Mouse (Mus musculus) CH12.LX (cell line): ENCODE data around the gene Gtf3c1. TPM values are rescaled to one million over a fixed set of nuclear protein-coding genes. Genes with fewer than 3 reads are reported as not detected.

ENCODE experiments used
- DNase-seq: peaks from one replicate; pipeline ENCODE4 v3.0.0-alpha.2; 2013; ENCODE audit errors: extremely low read depth
- H3K27ac ChIP-seq: 2 replicates; pipeline ENCODE4 v1.5.1; 2012; ENCODE audit warnings: low read depth, mild to moderate bottlenecking, control low read depth, moderate library complexity; ENCODE audit not compliant: insufficient read depth
- H3K27me3 ChIP-seq: replicated peaks from 2 replicates; pipeline ENCODE3; 2012; ENCODE audit warnings: inconsistent platforms
- H3K36me3 ChIP-seq, 2 experiments: replicated peaks in 1 of 2; 2 replicates each; pipeline versions ENCODE3 to v1.6.1; 2012; ENCODE audit warnings: inconsistent platforms in 1 of 2, low read length in 1 of 2, mild to moderate bottlenecking in 1 of 2, mixed read lengths in 1 of 2, moderate library complexity in 1 of 2; ENCODE audit not compliant: control insufficient read depth in 1 of 2, insufficient read depth in 1 of 2
- H3K4me1 ChIP-seq, 2 experiments: 2 replicates each; pipeline ENCODE4 v1.6.1; 2012; ENCODE audit warnings: inconsistent platforms in 1 of 2, moderate library complexity in 1 of 2; ENCODE audit not compliant: insufficient read depth in 2 of 2, control insufficient read depth in 1 of 2
- H3K4me2 ChIP-seq: 2 replicates; pipeline ENCODE4 v1.6.1; 2012; ENCODE audit warnings: low read depth, mild to moderate bottlenecking, control low read depth; ENCODE audit not compliant: poor library complexity, insufficient read depth, severe bottlenecking
- H3K4me3 ChIP-seq, 3 experiments: fragments of 150-350 bp in 1 of 3; sonication (generic) in 1 of 3; replicated peaks in 1 of 3; 2 replicates each; pipeline versions ENCODE3 to v1.5.1; 2011 to 2012; ENCODE audit warnings: low read depth in 2 of 3, low read length in 2 of 3, mild to moderate bottlenecking in 2 of 3, moderate library complexity in 2 of 3, control low read depth in 1 of 3, improper control_type of control experiment in 1 of 3, inconsistent platforms in 1 of 3, mixed read lengths in 1 of 3; ENCODE audit not compliant: poor library complexity in 1 of 3
- H3K79me2 ChIP-seq: replicated peaks from 2 replicates; pipeline ENCODE4 v1.6.1; 2012; ENCODE audit warnings: mild to moderate bottlenecking, moderate library complexity; ENCODE audit not compliant: control insufficient read depth, poor library complexity, insufficient read depth, severe bottlenecking; ENCODE audit errors: extremely low read depth
- H3K9ac ChIP-seq: 2 replicates; pipeline ENCODE4 v1.6.1; 2012; ENCODE audit warnings: low read depth, mild to moderate bottlenecking, control low read depth, moderate library complexity; ENCODE audit not compliant: insufficient read depth
- H3K9me3 ChIP-seq: replicated peaks from 2 replicates; pipeline ENCODE3; 2012; ENCODE audit warnings: low read length, inconsistent platforms, mixed read lengths
- BHLHE40 ChIP-seq: IDR thresholded peaks from 2 replicates; pipeline ENCODE4 v1.6.1; 2011; ENCODE audit warnings: mild to moderate bottlenecking, low read depth, low read length, improper control_type of control experiment
- E2F4 ChIP-seq: IDR thresholded peaks from 2 replicates; pipeline ENCODE4 v1.6.1; 2011; ENCODE audit warnings: low read depth, low read length, improper control_type of control experiment; ENCODE audit not compliant: insufficient replicate concordance
- HCFC1 ChIP-seq: IDR thresholded peaks from 2 replicates; pipeline ENCODE4 v1.6.1; 2012; ENCODE audit warnings: low read depth, mild to moderate bottlenecking, inconsistent platforms, low read length, improper control_type of control experiment
- IRF4 ChIP-seq: IDR thresholded peaks from 2 replicates; pipeline ENCODE4 v1.6.1; 2014; ENCODE audit warnings: low read depth, mild to moderate bottlenecking, inconsistent platforms, low read length, improper control_type of control experiment
- JUND ChIP-seq: conservative IDR thresholded peaks from 2 replicates; pipeline ENCODE4 v1.6.1; 2011; ENCODE audit warnings: low read depth, low read length, improper control_type of control experiment
- MAFK ChIP-seq: IDR thresholded peaks from 2 replicates; pipeline ENCODE4 v1.6.1; 2011; ENCODE audit warnings: low read length, improper control_type of control experiment; ENCODE audit not compliant: insufficient replicate concordance
- MAX ChIP-seq: IDR thresholded peaks from 2 replicates; pipeline ENCODE4 v1.6.1; 2011; ENCODE audit warnings: low read length, improper control_type of control experiment
- MAZ ChIP-seq: IDR thresholded peaks from 2 replicates; pipeline ENCODE4 v1.6.1; 2012; ENCODE audit warnings: low read depth, mild to moderate bottlenecking, inconsistent platforms, low read length, improper control_type of control experiment, moderate library complexity
- MEF2A ChIP-seq: IDR thresholded peaks from 2 replicates; pipeline ENCODE4 v1.6.1; 2014; ENCODE audit warnings: low read depth, mild to moderate bottlenecking, inconsistent platforms, low read length, improper control_type of control experiment, borderline replicate concordance
- NELFE ChIP-seq: IDR thresholded peaks from 2 replicates; pipeline ENCODE4 v1.6.1; 2011; ENCODE audit warnings: low read depth, low read length, improper control_type of control experiment
- POLR2AphosphoS2 ChIP-seq: IDR thresholded peaks from 2 replicates; pipeline ENCODE4 v1.6.1; 2011; ENCODE audit warnings: low read depth, low read length, improper control_type of control experiment
- RAD21 ChIP-seq: IDR thresholded peaks from 2 replicates; pipeline ENCODE4 v1.6.1; 2011; ENCODE audit warnings: low read depth, mild to moderate bottlenecking, low read length, improper control_type of control experiment, moderate library complexity
- RCOR1 ChIP-seq: conservative IDR thresholded peaks from 2 replicates; pipeline ENCODE4 v1.6.1; 2012; ENCODE audit warnings: low read depth, mild to moderate bottlenecking, inconsistent platforms, low read length, improper control_type of control experiment
- SMC3 ChIP-seq: IDR thresholded peaks from 2 replicates; pipeline ENCODE4 v1.6.1; 2011; ENCODE audit warnings: low read depth, low read length, improper control_type of control experiment
- dilution Hi-C: fragments of 300-500 bp; cut with MboI; formaldehyde crosslinking; loops from 2 replicates; pipeline ENCODE4 v1.14.3; 2020; ENCODE audit warnings: low sequenced_read_pairs; ENCODE audit not compliant: extremely low pct_unique_long_range_greater_than_20kb, extremely low pct_ligation_motif_present
- in situ Hi-C: fragments of 300-500 bp; cut with MboI; formaldehyde crosslinking; loops from 3 replicates; pipeline ENCODE4 v1.14.3; 2019; ENCODE audit warnings: low sequenced_read_pairs, low pct_ligation_motif_present, low pct_unique_long_range_greater_than_20kb, mixed read lengths
- polyA plus RNA-seq: library from polyadenylated mRNA; unstranded; fragments of >175 nt; gene quantifications from 2 replicates; pipeline ENCODE4 v1.2.1, GENCODE M21; 2012; ENCODE audit warnings: low read depth; ENCODE audit not compliant: insufficient read length
- total RNA-seq, 2 experiments: library from RNA; depleted of rRNA; stranded (reverse); fragments of 300-350 nt in 1 of 2; fragments of >200 nt in 1 of 2; gene quantifications; 2 replicates each; pipeline ENCODE4 v1.2.3; 2012 to 2014

Gtf3c1 gene
- total and polyA plus RNA-seq, 3 experiments = 20.2 to 48.4 (median 46.8) TPM

GRCm38 (mm10) chr7:125740521-125740920 is 32.9 kb upstream of the Gtf3c1 start:
- H3K27me3 ChIP-seq = no peaks in the 10 kb centered on the region
- H3K4me3 ChIP-seq = no peak overlapping the region
- in situ Hi-C loops = no loop called here
- TF ChIP-seq RAD21 (no peak), JUND (no peak), SMC3 (no peak), HCFC1 (no peak), POLR2AphosphoS2 (no peak), MEF2A (no peak), IRF4 (no peak)
- TF ChIP-seq, all 38 proteins: peak for 0
- no peak overlapping the region for H3K9ac ChIP-seq
- H3K36me3 ChIP-seq = no peaks in the 10 kb centered on the region
- H3K9me3 ChIP-seq = no peaks in the 10 kb centered on the region
- dilution Hi-C loops = no loop called here
- 0 out of 4 replicates have a peak, but pooled peaks cover 2 to 5% of the 10 kb centered on the region in 2 experiments for H3K4me1 ChIP-seq
- H3K27ac ChIP-seq = no peak overlapping the region
- DNase-seq = no peak
- no peaks in the 10 kb centered on the region for H3K79me2 ChIP-seq
- H3K4me2 ChIP-seq = no peak overlapping the region

- DNase-seq = no peak
- in situ Hi-C loops (no loop called here), dilution Hi-C loops (no loop called here)
- H3K4me3 ChIP-seq = no peak overlapping the region
- no peak overlapping the region for H3K4me2 ChIP-seq
- H3K9me3 ChIP-seq = no peaks in the 10 kb centered on the region
- H3K27me3 ChIP-seq = no peaks in the 10 kb centered on the region
- H3K79me2 ChIP-seq = no peaks in the 10 kb centered on the region
- H3K36me3 ChIP-seq = no peaks in the 10 kb centered on the region
- H3K27ac ChIP-seq = no peak overlapping the region
- 0 out of 4 replicates have a peak, but pooled peaks cover 2 to 4% of the 10 kb centered on the region in 2 experiments for H3K4me1 ChIP-seq
- TF ChIP-seq JUND = no peak
- no peak for TF ChIP-seq BHLHE40
- no peak for TF ChIP-seq MAZ
- TF ChIP-seq MAX = no peak
- no peak for TF ChIP-seq E2F4
- TF ChIP-seq RCOR1 = no peak
- no peak for TF ChIP-seq MAFK
- no peak for TF ChIP-seq NELFE
- no peak overlapping the region for H3K9ac ChIP-seq
Observed at GRCm38 (mm10) chr7:125736366-125737015, 28.9 kb upstream of the Gtf3c1 start.
